Mouse (Mus musculus): ENCODE results near the gene Kcnn1. TPM values are rescaled to one million over a fixed set of nuclear protein-coding genes. Genes with fewer than 3 reads are reported as not detected.

The Kcnn1 gene
- polyA plus RNA-seq, 1 experiment from 2014 or later: 1.6 TPM

DNA sequence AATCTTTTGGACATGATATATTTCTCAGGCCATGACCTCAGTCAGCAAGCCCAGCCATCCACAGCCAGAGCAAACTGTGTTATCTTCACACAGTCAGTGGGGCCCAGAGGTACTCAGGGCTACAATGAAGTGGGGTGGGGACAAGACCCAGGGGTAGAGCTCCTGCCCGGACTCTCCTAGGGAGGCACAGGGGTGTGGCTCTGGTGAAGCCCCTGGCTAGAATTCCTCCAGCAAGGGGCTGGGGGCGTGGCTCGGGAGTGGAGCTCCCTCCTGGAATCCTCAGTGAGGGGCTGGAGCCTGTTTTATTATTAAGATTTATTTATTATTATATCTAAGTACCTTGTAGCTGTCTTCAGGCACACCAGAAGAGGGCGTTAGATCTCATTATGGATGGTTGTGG is 13.3 kb upstream of the Kcnn1 start:
- Histone ChIP-seq H3K9me3 (ENCODE audit: control insufficient read depth, low read depth, low read length) (no peaks in the 10 kb centered on the region), H3K27ac (ENCODE audit: low read length) (no peak overlapping the region), H3K4me1 (ENCODE audit: control insufficient read depth, insufficient read depth, low read length) (peaks cover 4% of the 10 kb centered on the region; the same call in 1 of the 2 replicates), H3K36me3 (ENCODE audit: control insufficient read depth, insufficient read depth, low read length) (no peaks in the 10 kb centered on the region), H3K27me3 (ENCODE audit: control insufficient read depth, insufficient read depth, low read length) (no peaks in the 10 kb centered on the region), H3K9ac (replicated peaks; ENCODE audit: low read depth, low read length) (no peak overlapping the region), H3K4me2 (replicated peaks; ENCODE audit: low read depth, low read length) (no peak overlapping the region), H3K4me3 (ENCODE audit: low read depth, low read length) (no peak overlapping the region)
- WGBS: 49% methylated on average over 4 of the region's 4 CpGs
- 0 out of 2 replicates have a peak, but pooled peaks have one; percentile 25 for ATAC-seq (ENCODE audit: insufficient number of reproducible peaks, insufficient read depth, low FRiP score, low read depth)

DNA sequence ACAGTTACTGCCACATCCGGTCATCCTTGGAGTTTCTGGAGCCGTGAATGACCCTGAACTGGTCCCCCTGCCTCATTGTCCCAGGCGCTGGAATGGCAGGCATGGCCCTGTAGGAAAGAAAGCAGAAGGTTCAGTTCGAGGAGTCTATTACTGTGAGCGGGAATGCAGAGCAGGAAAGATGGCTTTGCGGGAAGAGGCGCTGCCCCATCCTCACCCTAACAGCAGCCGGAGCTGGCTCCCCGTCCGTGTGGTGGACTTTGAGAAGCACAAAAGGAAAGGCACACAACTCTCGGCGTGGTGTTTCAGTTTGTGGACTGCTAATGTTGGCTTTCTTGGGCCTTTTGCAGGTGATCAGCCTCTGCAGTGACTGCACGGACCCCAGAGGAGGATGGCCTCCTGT is 11.4 kb upstream of the Kcnn1 start:
- Histone ChIP-seq H3K9ac (replicated peaks; ENCODE audit: low read depth, low read length) (no peak overlapping the region), H3K9me3 (ENCODE audit: control insufficient read depth, low read depth, low read length) (no peaks in the 10 kb centered on the region), H3K27me3 (ENCODE audit: control insufficient read depth, insufficient read depth, low read length) (no peaks in the 10 kb centered on the region), H3K4me1 (ENCODE audit: control insufficient read depth, insufficient read depth, low read length) (peaks cover 4% of the 10 kb centered on the region; the same call in 1 of the 2 replicates), H3K36me3 (ENCODE audit: control insufficient read depth, insufficient read depth, low read length) (no peaks in the 10 kb centered on the region), H3K4me3 (ENCODE audit: low read depth, low read length) (no peak overlapping the region), H3K27ac (ENCODE audit: low read length) (no peak overlapping the region), H3K4me2 (replicated peaks; ENCODE audit: low read depth, low read length) (no peak overlapping the region)
- WGBS: 91% methylated on average over 13 of the region's 13 CpGs
- no peak for ATAC-seq (ENCODE audit: insufficient number of reproducible peaks, insufficient read depth, low FRiP score, low read depth)

DNA sequence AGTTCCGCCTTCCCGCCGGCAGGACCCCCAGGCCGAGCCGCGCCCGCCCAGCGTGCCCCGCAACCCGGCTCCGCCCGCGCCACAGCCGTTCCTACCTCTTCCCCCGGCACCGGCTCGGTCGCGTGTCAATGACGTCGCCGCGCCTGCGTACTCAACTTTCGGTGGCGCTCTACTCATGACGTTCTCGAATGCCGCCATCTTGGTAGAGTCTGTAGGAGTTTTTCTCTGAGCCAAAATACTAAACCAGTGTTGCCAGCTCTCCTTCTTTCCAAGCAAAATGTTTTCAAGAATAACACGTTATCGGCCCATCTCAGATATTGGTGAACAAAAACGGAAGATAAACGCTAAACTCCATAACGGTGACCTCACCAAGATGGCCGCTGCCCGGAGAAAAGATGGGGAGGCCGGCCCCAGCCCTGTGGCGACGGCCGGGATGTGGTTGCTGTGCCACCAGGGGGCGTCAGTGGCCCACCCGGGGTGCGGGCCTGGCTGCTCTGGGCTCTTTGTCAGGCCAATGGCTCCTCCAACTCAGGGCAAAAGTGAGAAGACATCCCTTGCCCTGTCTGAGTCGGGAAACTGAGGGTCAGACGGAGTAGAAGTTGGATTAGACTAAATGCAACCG is 10.4 kb upstream of the Kcnn1 start, which contains the start of gene Ccdc124:
Gene Ccdc124, minus strand, starts transcription at position 572 of the 622 bp plus-strand sequence.
- peaks cover 11% of the 10 kb centered on the region for H3K4me1 ChIP-seq (ENCODE audit: control insufficient read depth, insufficient read depth, low read length)
- no peaks in the 10 kb centered on the region for H3K9me3 ChIP-seq (ENCODE audit: control insufficient read depth, low read depth, low read length)
- H3K4me2 ChIP-seq (replicated peaks; ENCODE audit: low read depth, low read length): peak within 1 kb of the TSS; percentile 88
- H3K27me3 ChIP-seq (ENCODE audit: control insufficient read depth, insufficient read depth, low read length): no peaks in the 10 kb centered on the region
- peak; percentile 88 for ATAC-seq (ENCODE audit: insufficient number of reproducible peaks, insufficient read depth, low FRiP score, low read depth)
- H3K27ac ChIP-seq (ENCODE audit: low read length): peak within 1 kb of the TSS; percentile 81
- H3K9ac ChIP-seq (replicated peaks; ENCODE audit: low read depth, low read length): peak within 1 kb of the TSS; percentile 72
- peak within 1 kb of the TSS; percentile 80 for H3K4me3 ChIP-seq (ENCODE audit: low read depth, low read length)
- 1% methylated on average over 46 of the region's 46 CpGs for WGBS
- no peaks in the 10 kb centered on the region for H3K36me3 ChIP-seq (ENCODE audit: control insufficient read depth, insufficient read depth, low read length)

DNA sequence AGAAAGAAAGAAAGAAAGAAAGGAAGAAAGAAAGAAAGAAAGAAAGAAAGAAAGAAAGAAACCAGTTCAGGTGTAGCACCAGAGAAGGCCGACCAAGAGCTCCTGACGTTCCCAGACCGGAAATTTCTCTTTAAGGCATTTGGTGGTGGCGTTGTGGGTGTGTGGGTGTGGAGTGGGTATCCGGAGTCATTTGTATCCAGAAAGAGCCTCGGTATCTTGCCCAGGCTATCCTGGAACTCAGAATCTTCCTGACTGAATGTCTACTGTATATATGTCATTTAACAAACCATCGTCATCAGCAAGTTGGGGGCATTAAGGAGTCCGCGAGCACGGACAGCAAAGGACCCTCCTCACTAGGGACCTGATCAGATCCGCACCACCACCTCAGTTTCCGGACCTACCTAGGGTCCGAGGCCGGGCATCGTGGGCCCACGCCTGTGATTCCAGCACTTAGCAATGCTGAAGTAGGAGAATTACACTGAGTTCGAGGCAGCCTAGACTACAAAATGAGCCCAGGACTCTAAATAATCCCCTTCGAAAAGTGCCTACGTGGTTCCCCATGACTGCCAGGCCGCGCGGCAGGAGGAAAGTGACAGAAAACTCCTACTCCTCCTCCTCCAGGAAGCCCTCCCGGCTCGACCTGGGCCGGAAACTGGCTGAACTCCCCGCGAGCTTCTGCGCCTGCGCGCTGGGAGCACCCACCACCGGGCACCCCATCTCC is 9.7 kb upstream of the Kcnn1 start:
- ATAC-seq (ENCODE audit: insufficient number of reproducible peaks, insufficient read depth, low FRiP score, low read depth): no peak
- WGBS: 4% methylated on average over 31 of the region's 31 CpGs

DNA sequence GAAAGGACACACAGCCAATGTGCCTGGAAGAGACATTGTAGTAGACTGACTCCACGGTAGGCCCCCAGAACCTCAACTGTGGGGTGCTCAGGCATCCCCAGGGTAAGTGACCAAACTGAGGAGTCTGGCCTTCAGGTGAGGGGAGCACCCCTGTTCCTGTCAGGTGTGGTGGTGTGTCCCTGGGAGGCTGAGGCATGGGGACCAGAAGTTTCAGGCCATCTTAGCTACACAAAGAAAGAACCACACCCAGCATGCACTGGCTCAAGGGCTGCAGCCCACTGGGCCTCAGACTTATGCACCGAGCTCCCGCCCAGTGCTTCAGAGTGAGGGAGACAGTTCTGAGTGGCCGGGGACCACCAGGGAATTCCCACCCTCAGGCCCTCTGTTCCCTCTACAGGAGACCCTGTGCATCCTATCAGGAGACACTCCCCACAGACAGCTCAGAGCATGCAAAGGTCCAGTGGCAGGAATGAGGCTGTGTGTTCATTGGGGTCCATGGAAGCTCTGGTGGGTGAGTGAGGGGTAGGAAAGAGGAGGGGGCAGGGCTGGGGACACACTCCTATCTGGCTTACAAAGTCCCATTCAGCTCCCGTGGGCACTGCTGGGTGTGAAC is 8.2 kb upstream of the Kcnn1 start:
- Histone ChIP-seq H3K9ac (replicated peaks; ENCODE audit: low read depth, low read length) (no peak overlapping the region), H3K36me3 (ENCODE audit: control insufficient read depth, insufficient read depth, low read length) (0 out of 2 replicates have a peak, but pooled peaks cover 2% of the 10 kb centered on the region), H3K9me3 (ENCODE audit: control insufficient read depth, low read depth, low read length) (no peaks in the 10 kb centered on the region), H3K27ac (ENCODE audit: low read length) (no peak overlapping the region), H3K27me3 (ENCODE audit: control insufficient read depth, insufficient read depth, low read length) (no peaks in the 10 kb centered on the region), H3K4me2 (replicated peaks; ENCODE audit: low read depth, low read length) (no peak overlapping the region), H3K4me3 (ENCODE audit: low read depth, low read length) (no peak overlapping the region), H3K4me1 (ENCODE audit: control insufficient read depth, insufficient read depth, low read length) (peaks cover 19% of the 10 kb centered on the region)
- WGBS: 85% methylated on average over 5 of the region's 5 CpGs
- no peak for ATAC-seq (ENCODE audit: insufficient number of reproducible peaks, insufficient read depth, low FRiP score, low read depth)

More for the DNA sequence above, 9.7 kb upstream of the Kcnn1 start:
- no peaks in the 10 kb centered on the region for H3K27me3 ChIP-seq (ENCODE audit: control insufficient read depth, insufficient read depth, low read length)
- peak overlapping the region; percentile 81 for H3K27ac ChIP-seq (ENCODE audit: low read length)
- peak overlapping the region; percentile 80 for H3K4me3 ChIP-seq (ENCODE audit: low read depth, low read length)
- peaks cover 15% of the 10 kb centered on the region for H3K4me1 ChIP-seq (ENCODE audit: control insufficient read depth, insufficient read depth, low read length)
- 0 out of 2 replicates have a peak, but pooled peaks cover 2% of the 10 kb centered on the region for H3K36me3 ChIP-seq (ENCODE audit: control insufficient read depth, insufficient read depth, low read length)
- H3K9me3 ChIP-seq (ENCODE audit: control insufficient read depth, low read depth, low read length): no peaks in the 10 kb centered on the region
- H3K4me2 ChIP-seq (replicated peaks; ENCODE audit: low read depth, low read length): peak overlapping the region; percentile 88
- peak overlapping the region; percentile 72 for H3K9ac ChIP-seq (replicated peaks; ENCODE audit: low read depth, low read length)

DNA sequence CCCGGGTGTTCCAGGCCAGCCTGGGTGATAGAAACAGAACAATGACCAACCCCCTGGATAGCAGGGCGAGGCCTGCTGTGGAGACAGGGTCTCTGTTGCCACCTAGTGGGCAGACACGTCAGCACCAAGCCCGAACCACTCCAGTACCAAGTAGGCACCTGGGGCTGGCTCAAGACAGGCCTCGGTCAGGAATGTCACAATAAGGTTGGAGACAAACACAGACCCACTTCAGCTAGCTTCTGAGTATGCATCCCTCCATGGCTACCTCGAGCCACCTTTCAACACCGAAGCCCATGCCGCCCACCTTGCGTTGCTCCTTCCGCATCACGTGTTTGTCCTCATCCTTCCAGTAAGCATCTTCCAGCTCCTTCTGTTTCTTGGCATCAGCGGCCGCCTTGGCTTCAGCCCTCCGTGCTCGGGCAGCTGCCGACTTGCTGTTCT is 6.6 kb upstream of the Kcnn1 start:
- 51% methylated on average over 16 of the region's 16 CpGs for WGBS
- no peak overlapping the region for H3K4me3 ChIP-seq (ENCODE audit: low read depth, low read length)
- H3K27ac ChIP-seq (ENCODE audit: low read length): no peak overlapping the region
- peaks cover 28% of the 10 kb centered on the region for H3K4me1 ChIP-seq (ENCODE audit: control insufficient read depth, insufficient read depth, low read length)
- ATAC-seq (ENCODE audit: insufficient number of reproducible peaks, insufficient read depth, low FRiP score, low read depth): 0 out of 2 replicates have a peak, but pooled peaks have one; percentile 11
- H3K36me3 ChIP-seq (ENCODE audit: control insufficient read depth, insufficient read depth, low read length): 0 out of 2 replicates have a peak, but pooled peaks cover 2% of the 10 kb centered on the region
- H3K4me2 ChIP-seq (replicated peaks; ENCODE audit: low read depth, low read length): no peak overlapping the region
- no peaks in the 10 kb centered on the region for H3K27me3 ChIP-seq (ENCODE audit: control insufficient read depth, insufficient read depth, low read length)
- no peak overlapping the region for H3K9ac ChIP-seq (replicated peaks; ENCODE audit: low read depth, low read length)
- H3K9me3 ChIP-seq (ENCODE audit: control insufficient read depth, low read depth, low read length): no peaks in the 10 kb centered on the region

DNA sequence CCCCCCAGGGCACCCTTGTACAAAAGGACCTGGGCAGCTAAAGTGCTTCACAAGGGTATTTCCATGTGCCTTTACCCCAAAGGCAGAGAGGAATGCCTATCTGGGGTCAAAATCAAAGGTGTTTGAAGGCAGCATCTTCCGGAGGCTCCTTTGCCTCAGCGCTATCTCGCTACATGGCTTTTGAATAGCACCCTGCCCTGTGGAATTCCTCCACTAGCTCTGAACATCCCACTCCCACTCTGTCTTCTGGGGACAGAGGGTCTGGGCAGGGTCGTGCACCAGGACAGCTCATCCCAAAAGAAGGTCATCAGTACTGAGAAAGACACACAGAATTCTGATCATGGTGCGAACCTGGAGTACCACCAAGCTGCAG is 6.1 kb upstream of the Kcnn1 start:
- H3K4me2 ChIP-seq (replicated peaks; ENCODE audit: low read depth, low read length): peak overlapping the region; percentile 36; the same call in 1 of the 2 replicates
- peaks cover 32% of the 10 kb centered on the region for H3K4me1 ChIP-seq (ENCODE audit: control insufficient read depth, insufficient read depth, low read length)
- H3K9ac ChIP-seq (replicated peaks; ENCODE audit: low read depth, low read length): no peak overlapping the region
- no peak for ATAC-seq (ENCODE audit: insufficient number of reproducible peaks, insufficient read depth, low FRiP score, low read depth)
- 0 out of 2 replicates have a peak, but pooled peaks cover 2% of the 10 kb centered on the region for H3K36me3 ChIP-seq (ENCODE audit: control insufficient read depth, insufficient read depth, low read length)
- H3K27ac ChIP-seq (ENCODE audit: low read length): no peak overlapping the region
- H3K9me3 ChIP-seq (ENCODE audit: control insufficient read depth, low read depth, low read length): no peaks in the 10 kb centered on the region
- 39% methylated on average over 5 of the region's 5 CpGs for WGBS
- H3K4me3 ChIP-seq (ENCODE audit: low read depth, low read length): 0 out of 2 replicates have a peak overlapping the region, but pooled peaks have one; percentile 16
- no peaks in the 10 kb centered on the region for H3K27me3 ChIP-seq (ENCODE audit: control insufficient read depth, insufficient read depth, low read length)

DNA sequence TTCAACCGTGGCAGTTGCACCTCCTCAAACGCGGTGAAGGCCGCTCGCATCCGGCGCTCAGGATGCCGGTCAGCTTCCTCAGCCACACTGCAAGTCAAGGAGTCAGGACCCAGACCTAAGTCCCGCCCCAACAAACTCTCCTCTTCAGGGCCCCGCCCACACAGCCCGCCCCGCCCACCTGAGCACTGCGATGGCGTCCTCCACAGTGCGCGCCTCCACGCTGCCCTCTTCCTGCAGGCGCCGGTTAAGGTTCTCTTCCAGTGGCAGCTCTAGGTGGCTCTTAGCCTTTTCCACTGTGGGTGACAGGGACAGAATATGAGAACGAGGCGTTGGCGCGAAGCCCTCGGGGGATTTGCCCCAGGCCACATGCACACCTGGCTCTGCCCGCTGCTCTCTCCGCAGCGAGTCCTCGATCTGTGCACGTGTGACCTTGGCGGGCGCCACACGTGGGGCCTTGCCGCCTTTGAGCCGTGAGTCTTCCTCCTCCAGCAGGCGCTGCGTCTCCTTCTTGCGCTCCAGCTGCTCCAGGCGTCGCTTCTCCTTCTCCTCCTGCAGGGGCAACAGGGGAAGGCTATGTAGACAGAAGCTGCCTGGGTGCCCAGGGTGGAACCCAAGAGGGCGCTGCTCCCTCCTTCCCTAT is 5.6 kb upstream of the Kcnn1 start:
- WGBS: 21% methylated on average over 40 of the region's 40 CpGs
- H3K27me3 ChIP-seq (ENCODE audit: control insufficient read depth, insufficient read depth, low read length): no peaks in the 10 kb centered on the region

More for the DNA sequence above, 5.6 kb upstream of the Kcnn1 start:
- 0 out of 2 replicates have a peak overlapping the region, but pooled peaks have one; percentile 16 for H3K4me3 ChIP-seq (ENCODE audit: low read depth, low read length)
- H3K4me1 ChIP-seq (ENCODE audit: control insufficient read depth, insufficient read depth, low read length): peaks cover 35% of the 10 kb centered on the region
- H3K9ac ChIP-seq (replicated peaks; ENCODE audit: low read depth, low read length): 0 out of 2 replicates have a peak overlapping the region, but pooled peaks have one; percentile 18
- no peak for ATAC-seq (ENCODE audit: insufficient number of reproducible peaks, insufficient read depth, low FRiP score, low read depth)
- H3K4me2 ChIP-seq (replicated peaks; ENCODE audit: low read depth, low read length): peak overlapping the region; percentile 36
- H3K9me3 ChIP-seq (ENCODE audit: control insufficient read depth, low read depth, low read length): no peaks in the 10 kb centered on the region
- H3K27ac ChIP-seq (ENCODE audit: low read length): 0 out of 2 replicates have a peak overlapping the region, but pooled peaks have one; percentile 30
- 0 out of 2 replicates have a peak, but pooled peaks cover 2% of the 10 kb centered on the region for H3K36me3 ChIP-seq (ENCODE audit: control insufficient read depth, insufficient read depth, low read length)

Data from stomach, embryonic 14.5 days (tissue).